Mouse (Mus musculus): ENCODE measurements around the gene Gm10842. TPM values are rescaled to one million over a fixed set of nuclear protein-coding genes. Genes with fewer than 3 reads are reported as not detected.
A peak's percentile ranks its signal among the peaks of the same experiment; 100 is the strongest.

The Gm10842 gene
- polyA plus RNA-seq, 1 experiment from 2014 or later: not detected

GRCm38 (mm10) chr11:105158047-105158446 lies 11.4 kb downstream of the Gm10842 start:
- Histone ChIP-seq H3K27ac (no peak overlapping the region), H3K4me3 (no peak overlapping the region), H3K9me3 (peaks cover 9% of the 10 kb centered on the region; the same call in 1 of the 2 replicates), H3K4me1 (replicated peaks) (peaks cover 15% of the 10 kb centered on the region), H3K36me3 (no peaks in the 10 kb centered on the region), H3K27me3 (ENCODE audit: insufficient read depth, poor library complexity, severe bottlenecking) (peaks cover 6% of the 10 kb centered on the region; the same call in 1 of the 2 replicates)
- no peak for DNase-seq (ENCODE audit: low spot score)

GRCm38 (mm10) chr11:105159673-105160360 lies 13.1 kb downstream of the Gm10842 start:
- DNase-seq (ENCODE audit: low spot score): no peak
- Histone ChIP-seq H3K27ac (no peak overlapping the region), H3K27me3 (ENCODE audit: insufficient read depth, poor library complexity, severe bottlenecking) (peaks cover 6% of the 10 kb centered on the region; the same call in 1 of the 2 replicates), H3K36me3 (no peaks in the 10 kb centered on the region), H3K4me1 (replicated peaks) (0 out of 2 replicates have a peak, but pooled peaks cover 3% of the 10 kb centered on the region), H3K9me3 (peaks cover 18% of the 10 kb centered on the region), H3K4me3 (no peak overlapping the region)
- 62% methylated on average over 6 of the region's 6 CpGs for WGBS

GRCm38 (mm10) chr11:105161411-105161810 lies 14.7 kb downstream of the Gm10842 start:
- Histone ChIP-seq H3K4me1 (replicated peaks) (no peaks in the 10 kb centered on the region), H3K36me3 (0 out of 2 replicates have a peak, but pooled peaks cover 3% of the 10 kb centered on the region), H3K27me3 (ENCODE audit: insufficient read depth, poor library complexity, severe bottlenecking) (peaks cover 18% of the 10 kb centered on the region; the same call in 1 of the 2 replicates), H3K9me3 (peaks cover 34% of the 10 kb centered on the region), H3K4me3 (no peak overlapping the region), H3K27ac (no peak overlapping the region)
- WGBS: 92% methylated on average over 2 of the region's 2 CpGs
- DNase-seq (ENCODE audit: low spot score): no peak

- Histone ChIP-seq H3K4me3 (no peak overlapping the region), H3K27me3 (ENCODE audit: insufficient read depth, poor library complexity, severe bottlenecking) (peaks cover 12% of the 10 kb centered on the region; the same call in 1 of the 2 replicates), H3K9me3 (peaks cover 37% of the 10 kb centered on the region), H3K4me1 (replicated peaks) (no peaks in the 10 kb centered on the region), H3K27ac (no peak overlapping the region), H3K36me3 (0 out of 2 replicates have a peak, but pooled peaks cover 3% of the 10 kb centered on the region)
- 77% methylated on average over 69 of the region's 69 CpGs for WGBS
- DNase-seq (ENCODE audit: low spot score): no peak
Measured at GRCm38 (mm10) chr11:105164516-105165510, 18.1 kb downstream of the Gm10842 start.

- Histone ChIP-seq H3K27me3 (ENCODE audit: insufficient read depth, poor library complexity, severe bottlenecking) (peaks cover 12% of the 10 kb centered on the region; the same call in 1 of the 2 replicates), H3K36me3 (0 out of 2 replicates have a peak, but pooled peaks cover 3% of the 10 kb centered on the region), H3K27ac (no peak overlapping the region), H3K4me3 (no peak overlapping the region), H3K4me1 (replicated peaks) (no peaks in the 10 kb centered on the region), H3K9me3 (peaks cover 35% of the 10 kb centered on the region)
- no peak for DNase-seq (ENCODE audit: low spot score)
- 89% methylated on average over 10 of the region's 10 CpGs for WGBS
Measured at GRCm38 (mm10) chr11:105166780-105167179, 20.1 kb downstream of the Gm10842 start.

- Histone ChIP-seq H3K27ac (no peak within 1 kb of the TSS), H3K4me3 (peak within 1 kb of the TSS; percentile 97), H3K9me3 (no peaks in the 10 kb centered on the region), H3K4me1 (replicated peaks) (peaks cover 29% of the 10 kb centered on the region), H3K27me3 (ENCODE audit: insufficient read depth, poor library complexity, severe bottlenecking) (no peaks in the 10 kb centered on the region), H3K36me3 (peaks cover 13% of the 10 kb centered on the region; the same call in 1 of the 2 replicates)
- WGBS: 39% methylated on average over 2 of the region's 2 CpGs
- no peak for DNase-seq (ENCODE audit: low spot score)
Measured at GRCm38 (mm10) chr11:105178516-105178915, 31.8 kb downstream of the Gm10842 start, which contains the start of gene Tlk2. Gene Tlk2, plus strand, starts transcription at chr11:105178807.

GRCm38 (mm10) chr11:105179523-105179922 lies 32.8 kb downstream of the Gm10842 start:
- DNase-seq (ENCODE audit: low spot score): no peak
- H3K27ac ChIP-seq: 0 out of 2 replicates have a peak overlapping the region, but pooled peaks have one; percentile 99
- H3K27me3 ChIP-seq (ENCODE audit: insufficient read depth, poor library complexity, severe bottlenecking): no peaks in the 10 kb centered on the region
- no peaks in the 10 kb centered on the region for H3K9me3 ChIP-seq
- 91% methylated on average over 4 of the region's 4 CpGs for WGBS
- H3K4me3 ChIP-seq: peak overlapping the region; percentile 97
- H3K4me1 ChIP-seq (replicated peaks): peaks cover 29% of the 10 kb centered on the region
- peaks cover 21% of the 10 kb centered on the region for H3K36me3 ChIP-seq

- no peaks in the 10 kb centered on the region for H3K9me3 ChIP-seq
- H3K27me3 ChIP-seq (ENCODE audit: insufficient read depth, poor library complexity, severe bottlenecking): no peaks in the 10 kb centered on the region
- no peak for DNase-seq (ENCODE audit: low spot score)
- peak overlapping the region; percentile 97 for H3K4me3 ChIP-seq
- H3K27ac ChIP-seq: peak overlapping the region; percentile 99
- peaks cover 32% of the 10 kb centered on the region for H3K36me3 ChIP-seq
- under 1% methylated on average over 35 of the region's 35 CpGs for WGBS
- peaks cover 29% of the 10 kb centered on the region for H3K4me1 ChIP-seq (replicated peaks)
Measured at GRCm38 (mm10) chr11:105180471-105181091, 33.9 kb downstream of the Gm10842 start.

GRCm38 (mm10) chr11:105181126-105181637 lies 34.5 kb downstream of the Gm10842 start:
- Histone ChIP-seq H3K4me3 (peak overlapping the region; percentile 97), H3K27me3 (ENCODE audit: insufficient read depth, poor library complexity, severe bottlenecking) (no peaks in the 10 kb centered on the region), H3K9me3 (no peaks in the 10 kb centered on the region), H3K27ac (peak overlapping the region; percentile 99), H3K4me1 (replicated peaks) (peaks cover 29% of the 10 kb centered on the region), H3K36me3 (peaks cover 38% of the 10 kb centered on the region)
- DNase-seq (ENCODE audit: low spot score): peak; percentile 95
- WGBS: under 1% methylated on average over 60 of the region's 60 CpGs

GRCm38 (mm10) chr11:105181689-105182460 lies 35.2 kb downstream of the Gm10842 start:
- Histone ChIP-seq H3K27me3 (ENCODE audit: insufficient read depth, poor library complexity, severe bottlenecking) (no peaks in the 10 kb centered on the region), H3K27ac (peak overlapping the region; percentile 99), H3K4me3 (peak overlapping the region; percentile 97), H3K4me1 (replicated peaks) (peaks cover 29% of the 10 kb centered on the region), H3K9me3 (no peaks in the 10 kb centered on the region), H3K36me3 (peaks cover 45% of the 10 kb centered on the region)
- 2% methylated on average over 79 of the region's 89 CpGs for WGBS
- peak; percentile 58 for DNase-seq (ENCODE audit: low spot score)

- no peaks in the 10 kb centered on the region for H3K27me3 ChIP-seq (ENCODE audit: insufficient read depth, poor library complexity, severe bottlenecking)
- no peak for DNase-seq (ENCODE audit: low spot score)
- H3K9me3 ChIP-seq: no peaks in the 10 kb centered on the region
- H3K27ac ChIP-seq: peak overlapping the region; percentile 99
- 11% methylated on average over 4 of the region's 4 CpGs for WGBS
- peaks cover 50% of the 10 kb centered on the region for H3K36me3 ChIP-seq
- H3K4me1 ChIP-seq (replicated peaks): peaks cover 29% of the 10 kb centered on the region
- peak overlapping the region; percentile 97 for H3K4me3 ChIP-seq
Measured at GRCm38 (mm10) chr11:105182461-105182855, 35.8 kb downstream of the Gm10842 start.
